ENCODE assay signal across 10 mouse cellular contexts in the genomic region with DNA sequence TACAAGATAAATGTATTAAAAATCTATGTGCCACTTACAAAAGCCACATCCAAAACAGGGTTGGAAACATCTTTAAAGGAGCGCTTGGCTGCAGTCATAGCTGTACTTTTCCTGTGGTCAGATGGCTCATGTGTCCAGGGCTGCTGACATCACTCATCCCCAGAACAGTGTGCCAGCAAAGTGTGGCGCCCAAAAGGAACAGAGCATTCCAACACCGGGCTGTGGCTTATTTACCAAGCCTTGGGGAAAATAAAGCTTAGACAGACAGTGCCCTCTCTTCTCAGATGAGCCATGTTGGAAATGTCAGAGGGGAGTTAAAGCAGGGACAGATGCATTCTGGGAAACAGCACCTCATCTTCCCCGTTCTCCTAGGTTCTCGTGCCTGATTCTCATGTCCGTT. TPM values are rescaled to one million over a fixed set of nuclear protein-coding genes. Genes with fewer than 3 reads are reported as not detected.
DNase-seq lines count a peak whose midpoint lies in the region.
"Had no signal": no experiment of that assay in that cellular context is flagged by ENCODE, and none has a peak within 500 bp of the region (broad histone marks: within the 10 kb centered on the region; RNA-seq: fewer than 3 reads in every experiment).

No protein-coding gene starts in this region.

- intact Hi-C loops in left cerebral cortex, postnatal 14 days (cut with DNase I): no loop called here

- peak; percentile 45 to 54 for DNase-seq in gastrocnemius, adult 8-10 months (ENCODE audit: low spot score in 2 of 2)
- no peak for DNase-seq in gastrocnemius, postnatal 4 days (ENCODE audit: low spot score in 2 of 2)
- DNase-seq in 3134 (ENCODE audit: extremely low read depth, insufficient read length, low spot score): peak; percentile 36
- DNase-seq in Muller cell, postnatal 12 days (ENCODE audit: inconsistent ontology term): peak; percentile 33
- peak; percentile 40 to 54 for DNase-seq in cerebellum, postnatal 25 days
- DNase-seq in lung, adult 18-20 months: no peak
- DNase-seq in left cerebral cortex, postnatal 14 days (ENCODE audit: low spot score in 2 of 2): no peak
- DNase-seq: lung, postnatal 4 days; right cerebral cortex, postnatal 4 days; thymus, postnatal 36 days had no signal

RNA-seq across cellular contexts. Expression of a gene that starts 35.5 kb away (rescaled TPM):
- 10 to 100 TPM; 74.9 to 84.8 (median 79.8) TPM for total RNA-seq in gastrocnemius, adult 8-10 months (2022)
- total RNA-seq in gastrocnemius, postnatal 4 days (2021): 10 to 100 TPM; 25.6 to 28.0 TPM
- 10 to 100 TPM; 34.0 to 37.1 TPM for total RNA-seq in left cerebral cortex, postnatal 14 days (2021)

Comparison
In these comparisons a context has a peak if more than half of its experiments do, and no peak if none do; other contexts are left out.
1. DNase-seq: peak in gastrocnemius, adult 8-10 months (2 of 2), 3134 (single experiment), Muller cell, postnatal 12 days (single experiment) and cerebellum, postnatal 25 days (2 of 2); none in gastrocnemius, postnatal 4 days (0 of 2), lung, adult 18-20 months (0 of 2) and left cerebral cortex, postnatal 14 days (0 of 2).